Mouse (Mus musculus): ENCODE results near the gene Fam133b. TPM values are rescaled to one million over a fixed set of nuclear protein-coding genes. Genes with fewer than 3 reads are reported as not detected.

Fam133b gene
- polyA plus RNA-seq (2012; rRNA removed), result 4.4 and 5.3 TPM in 2 replicates

- peak; percentile 57 for DNase-seq (ENCODE audit: low read depth, low spot score)
- under 1% methylated on average over 78 of the region's 80 CpGs for WGBS
Observed at GRCm38 (mm10) chr5:3543629-3544479, at the start of gene Fam133b. TSS of gene Fam133b (plus strand) at chr5:3543833.

DNA sequence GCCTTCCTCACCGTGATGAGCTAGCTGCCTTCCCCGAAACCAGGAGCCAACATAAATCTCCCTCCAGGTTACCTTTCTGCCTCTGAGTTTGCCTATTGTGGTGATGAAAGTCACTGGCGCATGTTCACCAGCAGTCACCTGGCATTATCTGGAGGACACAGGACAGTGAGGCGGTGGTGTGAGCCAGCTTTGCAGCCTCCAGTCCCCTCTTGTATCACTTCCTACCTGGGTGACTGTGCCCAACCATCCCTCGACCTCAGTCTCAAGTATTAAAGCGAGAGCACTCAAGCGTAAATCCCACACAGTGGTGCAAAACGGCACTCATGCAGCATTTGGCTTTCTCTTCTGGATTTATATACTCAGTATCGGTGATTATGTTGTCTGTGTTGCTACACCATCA lies 49.7 kb upstream of the Fam133b start:
- DNase-seq (ENCODE audit: low read depth, low spot score), result no peak
- 86% methylated on average over 9 of the region's 9 CpGs for WGBS

DNA sequence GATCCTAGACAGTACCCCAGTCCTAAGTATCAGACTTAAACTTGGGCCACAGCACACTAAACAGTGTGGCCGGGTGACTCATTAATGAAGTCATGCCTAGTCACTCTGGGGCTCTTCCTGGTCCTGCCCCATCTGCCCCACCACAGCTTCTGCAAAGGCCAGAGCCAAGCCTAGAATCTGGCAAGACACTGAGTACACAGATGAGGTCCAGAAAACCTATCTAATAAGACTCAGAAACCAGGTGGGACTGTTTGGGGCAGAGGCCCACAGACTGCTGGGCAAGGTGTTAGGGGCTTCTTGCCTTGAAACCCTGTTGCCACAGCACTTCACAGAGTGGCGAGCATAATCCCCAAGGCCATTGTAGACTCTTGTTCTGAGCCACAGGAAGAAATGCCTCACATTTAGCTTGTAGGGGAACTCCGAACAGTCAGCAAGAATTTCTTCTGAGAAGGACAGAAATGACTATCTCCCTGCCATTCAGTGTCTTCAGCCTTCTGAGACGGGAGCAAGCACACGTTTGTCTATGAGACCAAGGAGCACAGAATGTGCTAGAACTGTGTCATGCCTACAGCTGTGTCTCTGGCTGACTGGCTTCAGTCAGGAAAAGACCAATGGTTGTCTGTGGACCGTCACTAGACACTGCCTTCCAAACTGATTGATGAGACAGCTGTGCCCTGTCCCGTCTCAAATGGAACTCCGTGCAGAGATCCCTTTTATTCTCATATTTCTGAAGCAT lies 49.0 kb upstream of the Fam133b start:
- no peak for DNase-seq (ENCODE audit: low read depth, low spot score)
- WGBS, result 73% methylated on average over 8 of the region's 8 CpGs

GRCm38 (mm10) chr5:3497505-3497925 lies 46.1 kb upstream of the Fam133b start:
- DNase-seq (ENCODE audit: low read depth, low spot score), result no peak
- WGBS, result 84% methylated on average over 5 of the region's 5 CpGs

DNA sequence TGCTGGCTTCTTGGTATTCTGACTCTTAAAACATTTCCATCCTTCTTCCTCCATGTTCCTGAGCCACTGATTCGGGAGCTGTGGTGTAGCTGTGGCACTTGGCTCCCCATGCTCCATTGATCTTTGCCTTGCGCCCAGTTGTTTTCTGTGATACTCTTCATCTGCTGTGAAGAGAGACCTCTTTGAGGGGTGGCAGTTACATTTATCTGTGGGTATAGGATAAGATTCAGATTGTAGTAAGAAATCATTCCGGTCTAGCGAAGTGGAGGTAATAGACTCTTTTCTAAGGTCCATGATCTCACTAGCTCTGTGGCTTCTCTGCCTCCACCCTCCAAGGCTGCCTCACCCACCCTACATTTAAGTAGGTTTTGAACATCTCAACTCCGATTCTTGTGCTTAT lies 43.3 kb upstream of the Fam133b start:
- DNase-seq (ENCODE audit: low read depth, low spot score), result no peak
- WGBS, result 93% methylated on average over 5 of the region's 5 CpGs

- WGBS, result 42% methylated on average over 8 of the region's 8 CpGs
Observed at GRCm38 (mm10) chr5:3500957-3501563, 42.6 kb upstream of the Fam133b start.

DNA sequence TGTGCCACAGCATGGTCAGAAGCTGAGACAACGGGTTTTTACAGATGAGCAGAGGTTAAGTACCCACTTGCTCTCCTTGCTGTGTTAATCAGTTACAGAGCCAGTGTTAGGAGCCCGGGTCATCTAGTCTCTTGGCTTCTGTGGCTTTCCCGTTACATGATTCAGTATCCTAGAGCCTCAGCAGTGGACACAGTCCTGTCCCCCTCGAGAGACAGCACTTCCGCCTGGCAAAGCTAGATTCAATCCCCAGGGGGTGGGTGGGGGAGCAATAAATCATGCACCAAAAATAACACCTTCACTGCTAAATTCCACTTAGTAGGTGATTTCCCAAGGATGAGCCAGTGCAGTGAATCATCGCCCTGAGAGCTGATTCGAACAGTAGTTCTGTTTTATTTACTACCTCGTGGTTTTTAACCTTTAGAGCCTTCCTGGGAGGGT lies 42.0 kb upstream of the Fam133b start:
- WGBS, result 11% methylated on average over 8 of the region's 8 CpGs
- DNase-seq (ENCODE audit: low read depth, low spot score), result no peak

More at GRCm38 (mm10) chr5:3500957-3501563, 42.6 kb upstream of the Fam133b start:
- DNase-seq (ENCODE audit: low read depth, low spot score), result no peak

DNA sequence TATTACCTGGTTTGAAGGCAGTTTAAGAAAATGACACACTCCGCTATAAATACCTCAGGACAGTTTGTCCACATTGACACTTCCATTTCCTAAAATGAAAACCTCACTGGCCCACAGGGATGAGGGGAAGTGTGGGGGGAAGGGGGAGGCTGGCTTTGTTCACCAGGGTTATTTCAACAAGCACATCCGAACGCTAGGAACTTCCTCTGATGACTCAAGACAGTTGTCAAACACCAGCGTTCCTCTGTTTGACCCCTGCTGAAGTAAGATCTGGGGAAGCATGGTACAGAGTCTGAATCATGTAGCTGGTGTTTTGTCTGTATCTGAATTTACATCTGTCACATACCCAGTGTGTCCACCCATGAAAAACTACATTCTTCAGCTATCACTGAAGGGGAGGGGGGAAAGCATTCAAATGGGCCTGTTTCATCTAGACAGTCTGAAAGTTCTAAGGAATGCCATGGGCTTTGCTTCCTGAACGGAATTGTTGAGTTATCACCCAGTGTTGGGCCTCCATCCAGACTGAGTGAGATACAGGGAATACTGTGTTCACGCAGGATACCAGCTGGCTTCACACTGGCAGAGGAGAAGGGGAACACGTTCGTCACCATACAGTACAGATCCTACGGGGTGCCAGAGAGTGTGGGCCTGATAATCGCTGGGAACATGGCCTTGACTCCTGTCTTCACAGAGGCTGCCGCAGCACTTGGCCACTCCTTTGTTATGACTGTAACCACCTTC lies 40.9 kb upstream of the Fam133b start:
- WGBS, result 39% methylated on average over 11 of the region's 11 CpGs
- DNase-seq (ENCODE audit: low read depth, low spot score), result no peak

DNA sequence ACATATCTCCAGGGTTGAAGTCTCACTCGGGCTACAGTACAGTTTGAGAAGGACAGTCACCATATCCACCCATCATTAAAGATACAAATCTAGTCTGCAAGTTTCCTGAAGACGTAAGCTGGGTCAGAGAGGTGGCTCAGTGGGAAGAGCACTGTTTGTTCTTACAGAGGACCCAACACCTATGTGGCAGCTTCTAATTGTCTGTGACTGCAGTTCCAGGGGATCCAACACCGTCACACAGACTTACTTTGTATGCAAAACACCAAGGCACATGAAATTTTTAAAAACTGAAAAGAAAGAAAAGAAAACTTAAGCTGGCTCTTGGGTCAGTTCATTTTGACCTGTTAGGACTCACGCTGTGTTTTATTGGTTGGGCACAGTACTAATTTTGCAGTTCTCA lies 40.3 kb upstream of the Fam133b start:
- 60% methylated on average over 4 of the region's 4 CpGs for WGBS

DNA sequence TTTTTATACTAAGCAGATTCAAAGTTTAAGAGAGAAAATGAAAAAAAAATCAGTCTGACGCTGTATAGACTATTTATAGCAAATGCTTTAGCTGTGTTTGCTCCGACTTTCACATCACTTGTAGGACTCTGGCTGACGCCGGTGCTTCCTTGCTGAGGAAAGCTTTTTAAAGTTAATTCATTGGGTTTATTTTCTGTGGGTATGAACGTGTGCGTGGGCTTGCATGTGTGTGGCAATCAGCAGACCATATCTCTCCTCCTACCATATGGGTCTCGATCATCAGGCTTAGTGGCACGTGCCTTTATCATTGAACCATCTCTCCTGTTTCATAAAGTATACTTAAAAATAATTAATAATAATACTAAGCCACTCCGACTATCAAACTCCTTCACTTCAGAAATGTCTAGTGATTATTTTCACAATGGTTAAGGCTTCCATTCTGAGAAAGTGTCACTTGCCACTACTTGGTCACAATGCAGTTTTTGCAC lies 39.8 kb upstream of the Fam133b start:
- 80% methylated on average over 9 of the region's 9 CpGs for WGBS
- no peak for DNase-seq (ENCODE audit: low read depth, low spot score)

More for the DNA sequence above, 40.3 kb upstream of the Fam133b start:
- no peak for DNase-seq (ENCODE audit: low read depth, low spot score)

DNA sequence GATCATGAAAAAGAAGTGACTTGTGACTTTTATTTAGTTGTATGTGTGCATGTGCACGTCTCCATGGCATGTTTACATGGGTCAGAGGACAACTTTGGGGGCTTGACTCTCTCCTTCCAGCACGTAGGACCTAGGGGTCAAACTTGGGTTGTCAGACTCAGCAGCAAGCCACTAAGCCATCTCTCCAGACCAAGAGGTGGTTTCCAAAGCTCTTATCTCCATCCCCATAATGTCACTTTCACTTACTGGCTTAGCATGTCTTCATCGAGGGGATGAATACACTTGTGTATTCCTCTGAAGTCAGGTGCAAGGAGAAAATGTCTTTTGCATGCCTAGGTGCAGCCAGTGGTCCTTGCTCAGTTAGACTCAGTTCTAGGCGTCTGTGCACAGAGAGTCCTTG lies 39.2 kb upstream of the Fam133b start:
- no peak for DNase-seq (ENCODE audit: low read depth, low spot score)
- WGBS, result 77% methylated on average over 4 of the region's 4 CpGs

DNA sequence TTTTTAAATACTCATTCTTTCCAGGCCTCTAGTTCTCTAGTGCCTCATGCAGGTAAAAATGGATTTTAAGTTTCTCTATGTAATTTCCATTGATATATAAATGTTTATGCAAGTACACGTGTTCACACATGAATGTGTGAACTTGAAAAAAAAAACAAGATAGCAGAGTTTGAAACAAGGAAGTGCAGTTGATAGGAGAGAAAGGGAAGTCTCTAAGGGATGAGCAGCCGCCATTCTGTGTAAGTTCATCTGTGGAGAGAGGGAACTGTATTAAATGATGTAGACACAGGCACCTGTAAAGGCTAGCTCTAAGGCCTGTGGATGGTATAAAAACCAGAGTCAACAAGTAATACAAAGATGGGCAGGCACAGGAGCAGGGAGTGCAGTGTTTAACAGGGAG lies 38.1 kb upstream of the Fam133b start:
- DNase-seq (ENCODE audit: low read depth, low spot score), result no peak
- WGBS, result 61% methylated on average over 2 of the region's 2 CpGs

GRCm38 (mm10) chr5:3508480-3509381 lies 34.9 kb upstream of the Fam133b start:
- 43% methylated on average over 7 of the region's 7 CpGs for WGBS
- no peak for DNase-seq (ENCODE audit: low read depth, low spot score)

- no peak for DNase-seq (ENCODE audit: low read depth, low spot score)
- WGBS, result 42% methylated on average over 3 of the region's 3 CpGs
Observed at GRCm38 (mm10) chr5:3509503-3509902, 34.1 kb upstream of the Fam133b start.

GRCm38 (mm10) chr5:3511097-3511795 lies 32.4 kb upstream of the Fam133b start:
- WGBS, result 66% methylated on average over 10 of the region's 10 CpGs
- no peak for DNase-seq (ENCODE audit: low read depth, low spot score)

- WGBS, result 52% methylated on average over 4 of the region's 4 CpGs
- no peak for DNase-seq (ENCODE audit: low read depth, low spot score)
Observed at GRCm38 (mm10) chr5:3512584-3512983, 31.0 kb upstream of the Fam133b start.

DNA sequence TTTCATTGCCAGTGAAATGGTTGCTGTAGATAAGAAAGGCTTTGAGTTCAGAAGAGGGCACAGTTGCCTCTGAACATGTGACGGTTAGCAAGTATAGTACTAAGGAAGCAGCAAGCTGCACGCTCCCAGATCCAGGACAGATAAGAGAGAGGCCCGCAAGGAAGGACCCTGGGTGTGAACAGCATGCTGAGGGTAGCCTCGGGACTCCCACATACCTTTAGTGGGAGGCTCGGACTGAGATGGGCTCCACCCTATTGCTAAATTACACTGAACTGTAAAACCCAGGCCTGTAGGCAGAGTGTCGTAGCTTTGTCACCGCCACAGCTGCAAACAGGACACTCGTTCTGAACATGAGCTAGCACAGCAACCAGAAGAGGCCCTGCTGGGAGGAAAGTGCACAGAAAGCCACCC lies 28.7 kb upstream of the Fam133b start:
- no peak for DNase-seq (ENCODE audit: low read depth, low spot score)
- WGBS, result 32% methylated on average over 8 of the region's 8 CpGs

DNA sequence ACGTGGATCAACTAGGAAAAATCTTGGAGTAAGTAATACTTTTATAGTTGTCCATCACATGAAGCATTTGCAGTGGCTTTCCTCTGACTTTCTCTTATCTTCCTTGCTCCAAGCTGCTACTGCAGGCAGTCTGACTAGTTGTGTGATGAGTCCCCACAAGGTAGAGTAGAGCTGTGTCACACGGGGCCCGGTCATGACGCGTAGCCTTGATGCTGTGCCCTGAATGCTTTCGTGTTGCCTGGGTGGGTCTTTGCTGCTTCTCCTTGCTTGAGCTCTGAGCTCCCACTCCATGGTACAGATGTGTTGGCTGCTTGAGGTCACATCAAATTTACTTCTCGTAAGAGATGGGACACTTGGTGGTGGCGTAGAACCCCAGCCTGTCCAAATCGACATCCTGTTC lies 28.2 kb upstream of the Fam133b start:
- WGBS, result 77% methylated on average over 9 of the region's 9 CpGs
- no peak for DNase-seq (ENCODE audit: low read depth, low spot score)
